Mouse (Mus musculus) embryonic fibroblast, embryonic 13.5 days (primary cell): ENCODE data around the gene Gabarap.

Source experiments
- CTCF ChIP-seq: IDR thresholded peaks from 2 replicates; pipeline ENCODE4 v1.5.1; 2011; ENCODE audit warnings: mild to moderate bottlenecking, control low read depth, low read length, moderate library complexity, borderline replicate concordance; ENCODE audit not compliant: insufficient read depth
- POLR2A ChIP-seq: IDR thresholded peaks from 2 replicates; pipeline ENCODE4 v1.6.1; 2011; ENCODE audit warnings: low read depth, mild to moderate bottlenecking, control low read depth, low read length, moderate library complexity

- TF ChIP-seq CTCF = no peak
- no peak for TF ChIP-seq POLR2A
Observed at GRCm38 (mm10) chr11:69982877-69983276, 8.1 kb upstream of the Gabarap start.
